Mouse (Mus musculus) cerebellum, adult 11 months (tissue): ENCODE measurements around the gene Atp5mpl.

ENCODE experiments used
- DNase-seq: peaks from one replicate; pipeline ENCODE4 v3.0.0; 2022

The Atp5mpl gene

DNA sequence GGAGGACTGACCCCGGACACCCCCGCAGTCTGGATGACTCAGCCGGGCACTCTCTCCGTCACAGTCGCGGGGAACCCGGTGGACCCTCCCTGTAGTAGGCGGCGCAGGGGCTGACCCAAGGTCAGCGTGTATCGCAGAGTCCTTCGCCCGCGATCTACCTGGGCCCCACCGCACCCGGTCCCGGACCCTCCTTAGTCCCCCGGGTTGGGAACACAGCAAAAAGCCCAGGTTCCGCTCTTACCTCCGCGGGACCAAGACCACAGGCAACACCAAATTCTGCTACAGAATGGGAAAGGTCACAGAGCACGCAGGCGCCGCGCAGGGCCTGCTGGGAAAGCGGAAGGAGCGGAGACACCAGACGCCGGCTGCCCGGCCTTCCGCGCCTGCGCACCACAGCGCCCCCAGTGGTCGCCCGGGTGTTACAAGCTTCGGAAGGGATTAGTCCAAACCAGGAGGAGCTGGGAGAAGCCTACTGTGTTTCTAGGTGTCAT lies at the start of gene Atp5mpl:
Atp5mpl (minus strand) TSS at position 295 of the 491 bp plus-strand sequence.
- peak; percentile 97 for DNase-seq

DNA sequence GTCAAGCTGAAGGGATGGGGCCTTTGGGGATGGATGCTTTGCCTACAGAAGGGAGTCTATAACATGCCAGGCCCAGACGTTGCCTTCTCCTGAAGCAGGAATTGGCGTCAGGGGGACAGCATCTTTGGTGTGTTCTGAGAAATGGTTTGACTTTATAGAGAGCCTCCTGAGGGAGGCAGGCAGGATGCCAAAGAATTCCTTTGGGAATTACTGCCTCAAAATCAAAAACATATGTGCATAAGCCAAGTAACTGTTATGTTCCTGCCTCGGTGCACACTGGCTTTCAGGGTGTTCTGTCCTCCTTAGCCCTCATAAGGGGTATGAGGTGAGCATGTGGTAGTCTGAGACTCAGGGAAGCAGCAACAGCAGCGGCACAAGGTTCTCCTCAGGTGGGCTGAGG lies 49.6 kb upstream of the Atp5mpl start:
- DNase-seq = no peak

DNA sequence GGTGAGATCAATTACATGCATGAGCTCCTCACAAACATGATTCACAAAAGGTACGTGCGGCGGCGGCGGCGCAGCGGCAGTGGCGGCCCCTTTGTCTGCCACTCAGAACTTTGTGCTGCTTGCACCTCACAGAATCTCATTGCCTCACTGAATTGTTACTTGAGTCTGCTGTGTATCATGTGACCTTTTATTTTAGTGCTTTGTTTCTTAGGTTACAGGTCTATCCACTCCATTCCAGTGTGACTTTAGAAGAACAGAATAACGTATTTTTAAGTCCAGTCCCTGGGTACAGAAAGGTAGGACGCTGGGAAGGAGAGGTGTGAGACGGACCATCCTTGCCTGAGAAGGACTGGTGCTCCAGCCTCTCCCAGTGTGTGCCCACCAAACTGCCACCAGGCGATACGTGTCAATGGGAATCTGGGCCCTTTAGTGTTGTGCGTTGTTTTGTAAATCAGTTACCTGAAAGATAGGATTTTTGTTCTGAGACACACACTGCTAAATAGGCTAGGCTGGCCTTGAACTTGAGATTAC lies 46.6 kb upstream of the Atp5mpl start:
- no peak for DNase-seq

DNA sequence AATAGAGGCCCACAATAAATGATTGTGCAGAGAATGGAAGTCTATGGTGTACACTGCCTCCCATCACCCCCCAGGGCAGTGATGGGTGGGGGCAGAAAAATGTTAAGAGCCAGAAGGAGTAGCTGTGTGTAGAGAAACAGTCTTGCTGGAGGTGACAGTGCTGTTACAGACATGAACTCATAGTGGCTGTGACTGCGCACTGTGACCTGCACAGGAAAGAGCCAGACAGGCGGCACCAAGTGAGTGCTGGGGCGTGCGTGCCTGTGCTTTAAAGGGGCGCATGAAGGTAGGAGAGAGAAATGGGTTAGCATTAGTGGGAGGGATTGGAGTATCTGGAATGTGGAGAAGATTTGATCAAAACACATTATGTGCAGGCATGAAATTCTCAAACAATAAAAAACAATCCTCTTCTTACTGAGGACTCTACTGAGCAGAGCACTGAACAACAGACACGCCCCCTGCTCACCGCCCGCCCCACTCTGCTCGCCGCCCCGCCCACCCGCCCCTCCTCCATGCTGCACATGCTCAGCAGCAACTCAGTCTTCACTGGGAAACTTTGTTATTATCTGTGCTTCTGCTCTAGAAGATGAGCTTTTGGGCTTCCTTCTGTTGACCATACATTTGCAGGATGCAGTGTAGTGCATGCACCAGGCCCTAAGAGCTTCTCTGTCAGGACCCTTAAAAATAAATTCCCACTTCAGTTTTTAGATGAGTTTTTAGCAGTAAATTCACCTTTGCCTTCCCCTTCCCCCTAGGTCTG lies 45.9 kb upstream of the Atp5mpl start:
- DNase-seq = no peak

DNA sequence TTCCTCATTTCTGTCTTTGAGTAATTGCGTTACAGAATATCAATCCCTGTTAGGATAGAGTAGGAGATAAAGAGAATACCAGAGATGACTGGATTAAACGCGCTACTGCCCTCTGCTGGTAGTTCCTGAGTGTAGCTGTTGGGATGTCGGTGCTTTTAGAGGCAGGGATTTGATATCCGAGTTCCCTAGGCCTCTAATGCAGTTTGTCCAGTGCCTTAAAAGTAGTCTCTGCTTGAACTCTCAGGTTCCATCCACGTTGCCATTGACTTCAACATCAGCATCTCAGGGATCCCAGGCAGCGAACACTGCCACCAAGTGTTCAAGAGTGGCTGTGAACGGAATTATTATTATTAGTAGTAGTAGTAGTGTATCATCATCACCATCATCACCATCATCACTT lies 34.4 kb upstream of the Atp5mpl start:
- peak; percentile 53 for DNase-seq

DNA sequence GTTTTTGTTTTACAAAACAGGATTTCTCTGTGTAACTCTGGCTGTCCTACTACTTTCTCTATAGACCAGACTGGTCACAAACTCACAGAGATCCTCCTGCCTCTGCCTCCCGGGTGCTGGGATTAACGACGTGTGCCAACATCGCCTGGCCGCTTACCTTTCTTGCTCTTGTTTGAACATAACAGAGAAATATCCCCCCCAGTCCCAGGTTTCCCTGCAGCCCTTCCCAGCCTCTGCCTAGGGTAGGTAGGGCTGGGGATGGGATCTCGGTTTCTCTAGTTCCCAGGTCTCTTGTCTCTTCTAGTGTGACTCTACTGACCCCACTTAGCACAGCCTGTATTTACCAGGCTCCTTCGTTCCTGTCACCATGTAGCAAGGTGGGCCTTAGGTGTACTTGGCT lies 33.0 kb upstream of the Atp5mpl start:
- no peak for DNase-seq

DNA sequence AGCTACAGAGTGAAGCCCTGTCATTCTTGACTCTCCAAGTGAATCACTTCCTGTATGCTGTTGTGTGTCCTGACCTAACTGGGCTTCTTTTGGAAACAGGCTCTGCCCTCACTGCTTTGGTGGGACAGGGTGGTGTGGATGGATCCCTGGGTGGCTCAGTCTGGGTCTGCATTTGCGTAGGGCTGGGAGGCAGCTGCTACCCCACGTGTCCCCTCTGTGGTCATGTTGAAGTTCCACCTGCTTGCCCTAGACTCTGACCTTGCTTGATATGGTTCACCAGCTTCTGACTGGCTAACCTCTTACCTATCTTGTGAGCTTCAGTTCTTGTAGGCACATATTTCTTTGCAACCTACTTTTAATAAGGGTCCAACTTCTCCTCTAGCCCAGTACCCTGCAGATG lies 28.4 kb upstream of the Atp5mpl start:
- no peak for DNase-seq

DNA sequence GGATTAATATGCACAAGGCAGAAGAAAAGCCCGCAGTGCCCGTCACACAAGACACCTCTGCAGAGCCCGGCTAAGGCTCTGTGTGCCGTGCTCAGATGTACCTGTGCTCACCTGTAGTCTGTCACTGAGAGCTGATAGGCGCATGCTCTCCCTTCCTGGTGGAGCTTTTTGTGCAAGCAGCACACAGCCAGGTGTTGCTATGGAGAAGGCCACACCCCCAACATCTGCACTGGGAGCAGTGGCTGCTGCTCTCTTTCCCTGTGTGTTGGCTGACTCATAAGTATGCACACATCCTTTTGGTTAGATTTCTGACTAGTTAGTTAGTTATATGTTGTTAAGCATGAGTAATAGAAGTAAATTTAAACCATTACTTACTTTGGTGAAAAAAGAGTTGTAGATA lies 25.8 kb upstream of the Atp5mpl start:
- no peak for DNase-seq

DNA sequence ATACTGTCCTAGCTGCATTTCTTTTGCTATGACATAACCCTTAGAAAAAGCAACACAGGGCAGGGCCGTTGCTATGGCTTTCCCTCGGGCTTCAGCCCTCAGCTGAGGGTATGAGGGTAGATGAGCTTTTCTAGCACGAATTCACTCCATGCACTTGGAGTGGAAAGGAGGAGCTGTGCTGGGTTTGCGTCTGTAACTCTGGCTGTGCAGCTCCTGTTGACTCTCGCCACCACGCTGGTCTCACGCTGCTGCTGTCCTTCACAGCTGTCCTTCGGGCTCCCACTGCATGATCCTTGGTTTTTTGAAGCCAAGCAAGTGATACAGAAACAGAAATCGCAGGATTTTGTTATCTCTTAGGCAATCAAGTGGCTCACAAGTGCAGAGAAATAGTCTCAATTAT lies 20.0 kb upstream of the Atp5mpl start:
- DNase-seq = no peak

DNA sequence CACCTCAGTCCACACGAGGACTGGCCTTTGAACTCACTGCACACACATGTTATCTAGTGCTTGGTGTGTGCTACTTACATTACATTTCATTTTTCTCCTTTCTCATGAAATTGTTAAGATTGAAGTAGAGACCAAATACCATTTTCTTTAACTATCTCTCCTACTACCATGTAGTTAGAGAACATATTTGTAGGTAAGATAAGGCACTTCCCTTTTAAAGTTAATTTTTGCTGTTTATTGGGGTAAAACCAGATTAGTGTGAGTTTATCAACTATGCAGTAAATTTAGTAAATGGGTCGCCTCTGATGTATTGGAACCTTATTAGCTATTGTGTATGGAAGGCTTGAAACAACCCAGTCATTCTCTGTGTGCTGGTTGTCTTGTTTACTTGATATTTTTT lies 16.4 kb upstream of the Atp5mpl start:
- DNase-seq = no peak

DNA sequence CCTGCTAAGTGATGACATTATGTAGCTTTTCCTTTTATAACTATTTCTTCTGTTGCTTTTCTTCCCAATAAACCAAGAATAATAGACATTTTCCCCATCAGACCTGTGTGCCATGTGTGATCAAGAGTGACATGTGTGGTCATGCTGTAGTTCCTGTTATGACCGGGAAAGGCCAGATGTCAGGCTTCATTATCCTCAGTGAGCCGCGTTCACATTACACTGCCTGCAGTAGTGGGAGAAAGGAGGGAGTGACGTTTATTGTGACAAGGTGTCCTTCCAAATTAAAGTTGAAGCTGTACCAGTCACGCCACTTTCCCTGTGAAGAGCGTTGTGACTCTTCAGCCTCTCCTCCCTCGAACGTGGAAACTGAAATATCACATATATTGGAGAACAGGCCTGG lies 15.1 kb upstream of the Atp5mpl start:
- no peak for DNase-seq

DNA sequence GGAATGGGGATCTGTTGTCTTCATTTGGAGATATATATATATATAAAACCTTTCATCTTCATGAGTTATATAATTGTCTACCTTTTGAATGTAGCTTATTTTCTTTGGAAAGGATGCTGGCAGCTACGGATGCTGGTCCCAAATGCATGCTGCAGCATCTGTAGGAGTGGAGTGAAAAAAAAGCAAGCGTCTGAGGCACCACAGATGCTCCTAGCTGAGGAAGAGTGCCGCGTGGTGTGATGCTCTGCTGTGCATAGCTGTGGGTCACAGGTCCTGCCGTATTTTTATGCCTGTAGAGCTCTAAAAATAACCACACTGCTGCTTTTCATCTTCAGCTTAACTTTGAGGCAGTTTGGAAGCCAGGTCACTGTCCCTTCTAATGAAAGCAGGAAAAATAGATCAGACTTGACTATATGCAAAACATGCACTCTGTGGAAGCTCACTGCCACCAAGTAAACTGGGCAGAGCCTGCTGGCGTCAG lies 14.2 kb upstream of the Atp5mpl start, which contains the start of gene Rd3l:
Rd3l (minus strand) TSS at position 431 of the 481 bp plus-strand sequence.
- DNase-seq = no peak

DNA sequence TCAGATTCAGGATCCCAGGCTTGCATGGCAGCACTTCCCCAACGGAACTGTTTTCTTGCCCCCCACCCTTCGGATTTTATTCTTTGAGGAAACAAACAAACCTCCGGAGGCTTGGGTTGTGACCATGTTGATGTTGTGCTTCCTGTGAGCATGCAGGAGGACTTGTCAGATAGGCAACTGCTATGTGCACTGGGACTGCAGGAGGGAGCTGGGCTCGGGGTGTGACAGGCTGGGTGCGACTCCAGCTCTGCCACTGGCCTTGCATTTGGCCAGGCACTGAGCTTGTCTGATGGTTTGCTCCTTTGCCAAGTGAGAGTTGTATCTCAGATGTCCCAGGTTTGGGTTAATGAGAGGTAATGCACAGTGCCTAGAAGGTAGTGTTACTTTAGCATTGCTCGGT lies 11.5 kb upstream of the Atp5mpl start:
- DNase-seq = no peak

DNA sequence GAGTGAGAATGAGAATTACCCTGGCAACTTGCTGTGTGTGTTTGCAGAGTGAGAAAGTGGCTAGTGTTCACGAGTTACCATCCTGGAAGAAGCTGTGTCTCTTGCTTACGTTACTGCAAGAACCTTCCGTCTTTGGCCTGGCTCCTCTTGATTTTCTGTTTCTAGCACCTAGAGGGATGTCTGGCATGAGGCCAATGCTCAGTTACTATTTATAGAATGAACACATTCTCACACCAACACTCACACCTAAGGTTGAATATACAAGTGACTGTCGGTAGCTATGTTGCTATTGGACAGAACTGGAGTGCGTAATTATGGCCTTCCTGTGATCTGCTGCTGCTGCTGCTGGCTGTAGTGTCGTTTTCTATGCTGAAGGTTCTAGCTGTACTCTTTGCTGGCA lies 10.4 kb upstream of the Atp5mpl start:
- DNase-seq = no peak

DNA sequence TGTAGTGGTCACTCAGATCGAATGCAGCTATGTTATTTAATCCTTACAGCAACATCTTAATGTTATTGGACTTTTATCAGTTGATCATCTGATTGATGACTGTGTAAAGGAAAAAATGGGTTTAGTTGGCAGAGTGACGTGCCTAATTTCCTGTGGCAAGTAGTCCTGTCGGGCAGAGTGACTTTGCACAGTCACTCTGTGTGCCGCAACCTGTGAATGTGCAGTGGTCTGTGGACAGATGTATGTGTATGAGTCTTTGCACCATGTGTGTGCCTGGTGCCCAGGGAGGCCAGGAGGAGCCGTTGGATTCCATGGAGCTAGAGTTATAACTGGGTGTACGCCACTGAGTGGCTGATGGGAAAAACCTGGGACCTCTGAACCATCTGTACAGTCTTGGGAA lies 7.8 kb upstream of the Atp5mpl start:
- DNase-seq = no peak

DNA sequence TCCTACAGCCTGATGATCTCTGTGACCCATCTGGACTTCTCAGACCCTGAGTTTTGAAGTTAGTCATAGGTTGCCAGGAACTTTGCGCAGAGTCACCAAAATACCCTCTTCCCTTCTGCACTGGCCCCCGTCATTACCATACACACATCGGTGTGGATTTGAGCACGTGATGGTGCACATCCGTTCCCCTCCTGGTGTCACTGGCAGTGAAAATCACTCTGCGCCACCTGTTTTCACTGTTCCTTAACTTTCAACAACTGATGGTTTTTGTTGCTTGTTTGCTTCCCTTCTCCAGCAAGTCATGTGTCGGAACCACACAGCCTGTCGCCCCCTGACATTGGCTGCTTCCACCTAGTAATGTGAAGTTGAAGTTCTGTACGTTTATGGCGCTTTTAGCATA lies 5.7 kb upstream of the Atp5mpl start:
- DNase-seq = no peak

DNA sequence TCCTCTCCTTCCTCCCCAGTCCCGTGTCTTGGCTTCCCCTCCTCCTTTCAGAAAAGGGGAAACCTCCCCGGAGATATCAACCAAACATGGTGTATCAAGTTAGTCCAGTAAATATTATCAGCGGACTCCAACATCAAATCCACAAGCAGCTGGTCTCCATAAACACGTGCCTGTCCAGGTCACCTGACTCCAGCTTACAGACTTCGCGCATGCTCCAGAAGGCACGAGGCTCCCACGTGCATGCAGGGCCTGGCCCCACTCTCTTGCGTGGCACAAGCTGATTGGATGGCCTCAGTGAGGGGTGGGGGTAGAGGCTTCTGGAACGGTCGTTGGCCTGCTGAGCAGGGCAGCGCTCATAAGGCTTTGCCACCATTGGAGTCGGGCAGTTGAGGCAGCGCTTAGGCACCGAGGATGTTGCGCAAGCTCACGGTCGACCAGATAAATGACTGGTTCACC lies 4.5 kb upstream of the Atp5mpl start, which contains the start of gene Tdrd9:
Tdrd9 (plus strand) TSS at position 329 of the 456 bp plus-strand sequence.
- no peak for DNase-seq

DNA sequence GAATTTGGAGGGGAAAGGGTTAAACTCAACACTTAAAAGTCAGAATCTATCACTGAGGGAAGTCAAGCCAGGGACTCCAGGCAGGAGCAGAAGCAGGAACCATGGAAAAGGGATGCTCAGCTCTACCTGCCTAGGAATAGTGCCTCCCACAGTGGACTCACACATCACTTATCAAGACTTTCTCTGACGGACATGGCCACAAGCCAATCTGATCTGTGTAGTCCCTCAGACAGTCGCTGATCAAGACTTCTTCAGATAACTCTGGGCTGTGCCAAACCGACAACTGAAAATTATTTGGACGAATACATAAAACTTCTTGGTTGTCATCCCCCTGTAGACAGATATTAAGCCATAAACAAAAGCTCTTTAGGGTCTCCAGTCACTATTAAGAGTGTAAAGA lies 3.3 kb upstream of the Atp5mpl start:
- no peak for DNase-seq

DNA sequence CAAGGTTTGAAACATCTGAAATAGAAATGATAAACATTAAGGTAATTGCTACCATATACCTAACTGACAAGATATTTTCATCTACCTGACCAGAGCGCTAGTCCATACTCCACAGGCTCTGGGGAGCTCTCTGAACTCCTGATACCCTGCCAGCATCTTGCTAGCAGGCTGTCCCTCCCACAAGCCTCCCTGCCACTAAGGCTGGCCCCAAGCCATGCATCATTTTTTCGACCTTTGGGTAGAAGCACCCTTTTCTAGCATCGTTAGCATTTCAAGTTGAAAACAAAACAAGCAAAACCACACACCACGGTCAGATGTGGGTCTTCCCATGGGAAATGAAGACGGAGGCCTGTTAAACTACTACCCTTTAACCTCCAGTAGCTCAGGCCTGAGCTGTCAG lies 3.4 kb downstream of the Atp5mpl start:
- DNase-seq = no peak

DNA sequence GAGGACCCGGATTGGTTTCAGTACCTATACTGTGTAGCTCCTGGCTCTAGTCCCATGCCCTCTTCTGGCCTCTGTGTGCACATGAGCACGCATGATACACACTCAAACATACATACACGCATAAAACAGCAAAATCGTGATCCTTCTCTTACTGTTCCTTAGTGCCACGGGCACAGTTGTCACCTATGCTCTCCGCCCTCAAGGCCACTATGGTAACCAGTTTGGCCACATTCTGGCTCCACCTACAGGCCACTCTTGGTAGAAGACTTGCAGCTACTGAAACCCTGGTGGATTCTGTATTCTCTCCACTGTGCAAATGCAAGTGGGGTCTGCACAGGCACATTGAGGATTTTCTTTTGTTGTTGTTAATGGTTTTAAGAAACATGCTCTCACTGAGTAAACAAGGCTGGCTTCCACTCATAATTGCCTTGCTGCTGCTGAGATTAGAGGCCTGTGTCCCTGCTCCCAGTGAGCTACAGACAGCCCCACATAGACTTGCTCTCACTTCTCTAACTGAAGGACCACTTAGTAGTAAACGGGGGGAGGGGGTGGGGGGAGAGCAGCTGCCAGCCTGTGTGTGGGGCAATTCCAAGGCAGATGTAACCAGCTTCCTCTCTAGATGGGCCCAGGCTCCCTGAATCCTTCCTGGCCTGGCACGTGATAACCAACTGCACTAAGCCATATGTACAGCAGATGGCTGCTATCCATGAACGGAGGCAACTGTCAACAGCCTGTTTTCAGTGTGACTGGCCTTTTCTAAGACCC lies 8.5 kb downstream of the Atp5mpl start:
- DNase-seq = peak; percentile 68

DNA sequence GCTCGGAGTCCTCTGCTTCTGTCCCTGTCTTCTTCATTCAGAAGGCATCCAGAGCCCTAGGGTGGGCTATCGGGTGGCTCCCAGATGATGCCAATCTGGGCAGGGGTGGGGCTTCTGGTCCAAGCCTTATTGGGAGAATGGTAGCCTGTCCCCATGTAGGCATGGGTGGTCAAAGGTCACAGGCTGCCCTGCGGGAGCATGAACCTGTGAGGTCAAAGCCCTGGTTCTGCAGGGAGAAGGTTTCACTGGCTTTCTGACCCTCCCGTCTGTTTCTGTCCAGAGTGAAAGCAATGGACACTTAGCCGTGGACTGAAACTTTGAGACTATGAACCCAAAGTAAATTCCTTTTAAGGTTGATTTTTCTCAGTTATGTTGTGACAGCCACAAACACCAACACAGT lies 10.6 kb downstream of the Atp5mpl start:
- no peak for DNase-seq

DNA sequence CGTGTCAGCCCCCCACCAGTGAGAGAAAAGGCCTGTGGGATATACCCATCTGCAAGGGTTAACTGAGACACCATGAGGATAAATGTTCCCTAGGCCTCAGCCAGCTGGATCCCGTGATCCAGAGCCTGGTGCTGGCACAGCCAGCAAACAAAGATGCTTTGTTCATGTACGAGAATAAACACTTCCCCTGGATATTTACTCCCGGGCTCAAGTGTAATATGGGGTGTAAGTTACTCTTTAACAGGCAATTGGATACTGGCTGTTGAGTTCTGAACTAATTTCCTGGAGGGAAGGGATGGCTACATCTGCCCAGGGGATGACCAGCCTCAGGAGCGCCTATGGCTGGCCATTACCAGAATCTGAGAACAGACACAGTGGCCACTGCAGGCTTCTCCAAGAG lies 15.1 kb downstream of the Atp5mpl start:
- DNase-seq = no peak

DNA sequence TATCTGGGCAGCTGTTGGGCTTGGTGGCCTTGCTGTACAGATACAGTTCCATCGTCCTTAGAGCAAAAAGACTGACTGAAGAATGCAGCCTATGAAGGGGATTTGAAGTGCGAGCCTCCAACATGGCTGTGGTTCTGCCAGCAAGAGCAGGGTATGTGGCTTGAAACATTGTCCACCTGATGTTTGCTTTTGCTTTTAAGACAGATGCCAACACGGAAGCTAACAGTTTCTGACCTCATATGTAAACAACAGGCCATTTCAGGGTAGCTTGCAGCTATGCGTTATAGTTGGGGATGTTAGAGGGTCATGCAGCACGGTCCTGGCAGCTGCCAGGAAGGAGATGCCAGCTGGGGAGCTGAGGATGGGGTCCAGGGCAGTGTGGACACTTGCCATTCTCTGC lies 16.3 kb downstream of the Atp5mpl start:
- DNase-seq = no peak

DNA sequence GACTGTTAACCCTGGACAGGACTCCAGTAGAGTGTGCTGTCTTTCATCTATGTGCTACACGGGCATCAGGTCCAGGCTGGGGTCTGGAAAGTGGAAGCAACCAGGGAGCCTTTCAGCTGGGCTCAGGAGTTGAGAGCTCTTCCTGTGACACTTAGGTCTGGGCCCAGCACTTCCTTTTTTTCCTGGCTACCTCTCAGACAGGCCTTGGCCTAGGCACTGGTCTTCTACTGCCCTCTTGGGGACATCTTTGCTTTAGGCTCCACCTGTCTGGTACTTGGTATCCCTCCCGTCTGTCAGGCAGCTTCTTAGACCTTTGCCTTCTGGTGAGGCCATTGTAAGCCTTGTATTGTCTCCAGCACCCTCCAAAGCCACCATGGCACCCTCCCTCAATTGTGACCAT lies 20.1 kb downstream of the Atp5mpl start:
- peak; percentile 56 for DNase-seq
